Mouse (Mus musculus): ENCODE measurements around the gene 4933427D14Rik. TPM values are rescaled to one million over a fixed set of nuclear protein-coding genes. Genes with fewer than 3 reads are reported as not detected.

The 4933427D14Rik gene
- total RNA-seq, 4 experiments from 2014 or later: 1.0 to 2.6 (median 1.6) TPM

DNA sequence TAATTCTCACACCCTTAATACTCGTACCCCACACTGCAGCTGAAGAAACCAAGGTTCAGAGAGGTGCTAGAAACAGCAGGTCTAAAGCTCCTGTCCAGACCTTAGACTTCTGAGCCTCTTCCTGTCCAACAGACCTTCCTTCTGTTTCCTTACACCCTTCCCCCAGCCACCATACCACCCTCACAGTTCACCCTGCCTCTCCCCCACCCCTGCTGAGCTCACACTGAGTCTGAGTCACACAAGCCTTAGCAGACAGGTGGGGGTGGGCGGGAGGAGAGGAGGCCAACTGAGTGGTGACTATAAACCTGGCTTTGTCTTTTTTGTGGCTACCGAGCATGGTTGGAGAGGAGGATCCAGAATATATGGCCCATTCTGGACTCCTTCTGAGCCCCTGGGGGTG lies 96.5 kb downstream of the 4933427D14Rik start:
- DNase-seq (ENCODE audit: low spot score in 2 of 2): no peak

DNA sequence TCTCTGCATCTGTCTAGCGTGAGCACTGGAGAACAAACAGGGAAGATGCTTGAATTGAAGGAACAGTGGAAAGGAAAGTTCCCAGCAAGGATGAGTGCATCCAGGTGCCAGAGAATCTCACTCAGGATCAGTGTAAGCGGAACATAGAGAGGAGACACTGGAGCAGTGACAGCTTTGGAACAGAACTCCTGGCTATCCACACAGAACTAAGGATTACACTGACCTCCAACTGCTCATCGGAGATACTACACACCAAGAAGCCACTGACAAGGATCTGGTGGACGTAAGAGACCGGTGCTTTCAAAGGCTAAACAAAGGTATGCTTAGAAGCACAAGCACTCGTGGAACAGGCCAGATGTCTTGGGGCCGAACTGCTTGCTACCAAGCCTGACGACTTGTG lies 103.0 kb downstream of the 4933427D14Rik start:
- DNase-seq (ENCODE audit: low spot score in 2 of 2): no peak

Other genes starting within 250 kb of the 4933427D14Rik start
- gene Aipl1, start 169.9 kb downstream of the 4933427D14Rik start, total RNA-seq (2022): not detected
- gene Pimreg, start 165.4 kb downstream of the 4933427D14Rik start, total RNA-seq (2022): not detected
- 1 to 10 TPM in 2 of 4 experiments, under 1 TPM in 2; 0.88 to 1.5 (median 1.0) TPM for gene Pitpnm3, start 71.7 kb downstream of the 4933427D14Rik start, total RNA-seq (2022)
- under 1 TPM in 1 of 4 experiments, not detected in 3; 0.16 TPM for gene Gm43951, start 619 bp downstream of the 4933427D14Rik start, total RNA-seq (2022)
- 10 to 100 TPM; 25.3 to 37.6 (median 29.8) TPM for gene Txndc17, start 88 bp upstream of the 4933427D14Rik start, total RNA-seq (2022)
- gene Med31, start 8.1 kb upstream of the 4933427D14Rik start, total RNA-seq (2022): 1 to 10 TPM; 5.2 to 7.5 (median 6.5) TPM
- not detected for gene Slc13a5, start 59.8 kb upstream of the 4933427D14Rik start, total RNA-seq (2022)
- 1 to 10 TPM; 1.4 to 3.4 (median 2.5) TPM for gene Xaf1, start 94.2 kb upstream of the 4933427D14Rik start, total RNA-seq (2022)
- gene Fbxo39, start 107.0 kb upstream of the 4933427D14Rik start, total RNA-seq (2022): not detected
- 1 to 10 TPM in 3 of 4 experiments, under 1 TPM in 1; 0.92 to 3.3 (median 2.5) TPM for gene Tekt1, start 155.0 kb upstream of the 4933427D14Rik start, total RNA-seq (2022)
- 100 to 1,000 TPM; 270 to 439 (median 347) TPM for gene Smtnl2, start 204.3 kb upstream of the 4933427D14Rik start, total RNA-seq (2022)
- 1 to 10 TPM; 1.9 to 5.4 (median 3.8) TPM for gene Ggt6, start 228.1 kb upstream of the 4933427D14Rik start, total RNA-seq (2022)
- 10 to 100 TPM; 54.6 to 66.0 (median 57.1) TPM for gene Mybbp1a, start 233.9 kb upstream of the 4933427D14Rik start, total RNA-seq (2022)

All from gastrocnemius, adult 8-10 months (tissue).